Mouse (Mus musculus) lung, adult 2 months (tissue): ENCODE data around the gene Krcc1. TPM values are rescaled to one million over a fixed set of nuclear protein-coding genes. Genes with fewer than 3 reads are reported as not detected.
"Not testable (repeated sequence)": the region's sequence is repeated elsewhere in the genome, so short reads cannot be mapped to it uniquely, and the experiment has no call there.

Experiments used
- DNase-seq: peaks from one replicate; pipeline ENCODE4 v3.0.0; 2022
- H3K4me1 ChIP-seq: fragments of 200-500 bp; 2 replicates; pipeline ENCODE4 v1.6.1; 2011; ENCODE audit warnings: low read length; ENCODE audit not compliant: control insufficient read depth, insufficient read depth
- H3K4me3 ChIP-seq: fragments of 200-500 bp; replicated peaks from 2 replicates; pipeline ENCODE3; 2011; ENCODE audit warnings: low read depth, mild to moderate bottlenecking, control low read depth, low read length; ENCODE audit errors: extremely low read depth
- CTCF ChIP-seq: fragments of 200-500 bp; IDR thresholded peaks from 2 replicates; pipeline ENCODE4 v1.5.1; 2011; ENCODE audit warnings: mild to moderate bottlenecking, low read length, control low read depth; ENCODE audit not compliant: insufficient read depth
- POLR2A ChIP-seq: fragments of 200-500 bp; IDR thresholded peaks from 2 replicates; pipeline ENCODE4 v1.6.1; 2011; ENCODE audit warnings: low read depth, mild to moderate bottlenecking, control low read depth, low read length, borderline replicate concordance; ENCODE audit errors: extremely low read depth
- WGBS: fragments of 180-500 bp; shearing (Covaris S2); methylation state at CpG from one replicate; pipeline ENCODE4 v1.1.7; 2018; 5-methylcytosine and 5-hydroxymethylcytosine counted together
- polyA plus RNA-seq: library from polyadenylated mRNA; depleted of rRNA; stranded (reverse); fragments of >200 nt; gene quantifications from 2 replicates; pipeline ENCODE4 v1.2.3, GENCODE M21; 2012

Krcc1 gene
- polyA plus RNA-seq, 1 experiment: 11.0 TPM

DNA sequence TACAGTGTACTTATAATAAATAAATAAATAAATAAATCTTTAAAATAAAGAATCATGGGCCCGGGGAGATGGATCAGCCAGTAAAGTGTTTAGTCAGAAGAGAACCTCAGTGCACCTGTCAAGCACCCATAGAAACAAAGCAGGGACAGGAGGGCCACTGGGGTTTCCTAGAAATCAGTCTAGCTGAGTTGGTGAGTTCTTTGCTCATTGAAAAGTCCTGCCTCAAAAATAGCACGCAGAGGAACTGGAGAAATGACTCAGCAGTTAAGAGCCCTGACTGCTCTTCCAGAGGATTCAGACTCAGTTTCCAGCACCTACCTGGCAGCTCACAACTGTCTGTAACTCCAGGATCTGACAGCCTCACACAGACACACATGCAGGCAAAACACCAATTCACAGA, 12.9 kb upstream of the Krcc1 start:
- Histone ChIP-seq H3K4me1 (no peaks in the 10 kb centered on the region), H3K4me3 (no peak overlapping the region)
- DNase-seq: no peak
- no peak for TF ChIP-seq CTCF
- TF ChIP-seq POLR2A: no peak
- 63% methylated on average over 2 of the region's 2 CpGs for WGBS

DNA sequence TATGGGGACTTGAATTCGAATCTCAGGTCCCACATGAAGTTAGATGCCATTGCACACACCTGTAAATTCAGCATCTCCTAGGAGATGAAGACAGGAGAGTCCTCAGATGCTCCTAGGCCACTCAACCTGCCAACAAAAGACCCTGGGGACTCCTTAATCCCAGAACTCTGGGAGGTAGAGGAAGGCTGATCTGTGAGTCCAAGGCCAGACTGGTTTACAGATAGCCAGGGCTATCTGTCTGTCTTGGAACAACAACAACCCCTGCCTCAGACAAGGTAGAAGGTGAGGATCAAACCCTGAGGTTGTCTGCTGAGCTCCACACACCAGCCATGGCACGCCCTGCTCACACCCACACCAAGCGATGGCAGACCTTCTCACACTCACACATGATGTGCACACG, 12.3 kb upstream of the Krcc1 start:
- TF ChIP-seq CTCF: no peak
- Histone ChIP-seq H3K4me3 (no peak overlapping the region), H3K4me1 (no peaks in the 10 kb centered on the region)
- WGBS: 87% methylated on average over 4 of the region's 4 CpGs
- DNase-seq: no peak

DNA sequence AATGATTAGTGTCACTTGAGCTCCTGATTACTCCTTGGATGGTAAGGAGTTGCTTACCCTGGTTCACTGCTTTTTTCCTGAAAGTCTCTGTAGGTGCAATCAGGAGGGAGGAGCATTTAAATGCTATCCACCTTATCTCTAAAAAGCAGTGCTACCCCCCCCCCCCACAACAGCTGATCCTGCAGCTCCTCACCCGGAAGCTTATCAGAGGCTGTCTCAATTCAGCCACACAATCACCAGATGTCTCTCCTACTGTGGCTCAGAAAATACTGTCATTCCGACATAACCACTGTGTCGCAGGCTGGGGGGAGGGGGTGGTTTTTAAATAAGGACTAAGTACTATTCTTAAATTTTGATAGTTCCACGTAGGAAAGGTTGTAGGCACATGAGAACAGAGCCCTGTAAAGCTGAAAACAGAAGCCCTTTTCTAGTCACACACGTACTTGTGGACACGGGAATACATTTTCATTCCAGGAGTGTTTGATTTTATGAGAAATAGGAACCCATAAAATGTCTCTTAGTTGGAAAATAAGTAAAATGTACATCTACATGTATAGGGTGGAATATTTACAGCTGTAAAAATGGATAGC, 11.3 kb upstream of the Krcc1 start:
- DNase-seq: no peak
- Histone ChIP-seq H3K4me3 (no peak overlapping the region), H3K4me1 (no peaks in the 10 kb centered on the region)
- TF ChIP-seq CTCF: no peak
- no peak for TF ChIP-seq POLR2A
- 30% methylated on average over 6 of the region's 6 CpGs for WGBS

DNA sequence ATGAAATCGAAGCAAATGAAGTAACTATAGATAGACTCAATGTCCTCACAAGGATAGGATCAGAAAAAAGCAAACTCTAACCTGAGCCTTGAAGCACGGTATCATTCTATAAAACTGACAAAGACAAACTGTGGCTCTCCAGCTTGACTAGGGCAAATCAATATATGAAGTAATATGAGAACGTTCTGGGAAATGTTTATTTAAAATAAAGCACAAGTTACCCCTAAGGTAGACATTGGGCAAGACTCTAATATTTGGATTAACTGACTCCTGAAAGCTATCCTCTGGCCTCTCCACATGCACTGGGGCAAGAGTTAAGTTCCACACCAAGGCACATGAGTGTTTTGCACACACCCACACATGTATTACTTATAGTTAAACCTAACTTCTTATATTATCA, 10.4 kb upstream of the Krcc1 start:
- H3K4me1 ChIP-seq: no peaks in the 10 kb centered on the region
- DNase-seq: no peak
- H3K4me3 ChIP-seq: no peak overlapping the region
- 62% methylated on average over 3 of the region's 3 CpGs for WGBS
- TF ChIP-seq POLR2A (no peak), CTCF (no peak)

DNA sequence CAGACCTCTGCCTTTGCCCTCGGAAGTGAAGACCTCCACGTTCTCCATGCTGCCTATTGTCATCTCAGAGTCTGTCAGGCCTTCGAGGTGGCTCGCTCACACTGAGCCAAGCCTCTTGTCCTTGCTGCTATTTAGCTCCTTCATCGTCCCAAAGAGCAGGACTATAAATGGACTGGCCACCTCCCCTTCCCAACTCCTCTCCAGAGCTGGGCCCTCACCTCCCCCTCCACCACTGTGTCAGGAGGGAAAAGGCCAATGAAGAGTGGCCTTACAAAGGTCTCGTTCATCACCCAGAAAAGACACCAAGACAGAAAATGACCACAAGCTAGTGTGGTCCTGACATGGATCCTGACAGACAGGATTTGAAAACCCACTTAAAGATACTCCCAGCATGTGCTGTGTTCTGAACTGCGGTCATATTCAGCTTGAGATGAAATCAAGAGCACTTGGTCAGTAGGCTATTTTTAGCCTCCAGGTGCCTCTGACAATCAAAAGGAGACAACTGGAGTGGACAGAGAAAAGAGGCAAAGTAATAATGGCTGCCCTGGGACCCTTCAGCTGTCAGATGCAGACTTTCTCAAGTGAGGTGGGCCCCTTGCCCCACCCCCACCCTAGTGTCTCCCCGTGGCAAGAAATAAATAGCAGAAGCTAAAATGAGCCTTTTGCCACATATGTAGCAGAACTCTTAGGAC, 9.2 kb upstream of the Krcc1 start:
- Histone ChIP-seq H3K4me1 (no peaks in the 10 kb centered on the region), H3K4me3 (no peak overlapping the region)
- 60% methylated on average over 8 of the region's 8 CpGs for WGBS
- TF ChIP-seq CTCF: no peak
- DNase-seq: no peak

DNA sequence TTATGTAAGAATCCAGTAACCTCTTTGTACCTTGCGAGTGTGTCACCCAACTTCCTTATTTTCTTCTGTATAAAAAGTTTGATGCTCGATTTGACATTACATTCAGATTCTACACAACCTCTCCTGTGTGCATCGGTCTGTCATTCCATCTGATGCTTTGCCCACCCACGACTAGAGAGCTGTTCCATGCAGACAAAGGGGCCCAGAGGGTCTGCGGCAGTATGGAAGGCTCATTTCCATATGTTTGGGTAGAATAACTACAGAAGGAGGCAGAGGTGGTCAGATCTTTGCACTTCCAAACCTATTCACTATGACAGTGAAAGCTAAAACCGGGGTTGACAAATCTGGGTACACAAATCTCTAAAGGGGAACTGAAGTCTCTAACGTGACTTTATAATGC, 3.9 kb upstream of the Krcc1 start:
- WGBS: 77% methylated on average over 7 of the region's 7 CpGs
- not testable (repeated sequence) for DNase-seq, H3K4me3 ChIP-seq, H3K4me1 ChIP-seq

DNA sequence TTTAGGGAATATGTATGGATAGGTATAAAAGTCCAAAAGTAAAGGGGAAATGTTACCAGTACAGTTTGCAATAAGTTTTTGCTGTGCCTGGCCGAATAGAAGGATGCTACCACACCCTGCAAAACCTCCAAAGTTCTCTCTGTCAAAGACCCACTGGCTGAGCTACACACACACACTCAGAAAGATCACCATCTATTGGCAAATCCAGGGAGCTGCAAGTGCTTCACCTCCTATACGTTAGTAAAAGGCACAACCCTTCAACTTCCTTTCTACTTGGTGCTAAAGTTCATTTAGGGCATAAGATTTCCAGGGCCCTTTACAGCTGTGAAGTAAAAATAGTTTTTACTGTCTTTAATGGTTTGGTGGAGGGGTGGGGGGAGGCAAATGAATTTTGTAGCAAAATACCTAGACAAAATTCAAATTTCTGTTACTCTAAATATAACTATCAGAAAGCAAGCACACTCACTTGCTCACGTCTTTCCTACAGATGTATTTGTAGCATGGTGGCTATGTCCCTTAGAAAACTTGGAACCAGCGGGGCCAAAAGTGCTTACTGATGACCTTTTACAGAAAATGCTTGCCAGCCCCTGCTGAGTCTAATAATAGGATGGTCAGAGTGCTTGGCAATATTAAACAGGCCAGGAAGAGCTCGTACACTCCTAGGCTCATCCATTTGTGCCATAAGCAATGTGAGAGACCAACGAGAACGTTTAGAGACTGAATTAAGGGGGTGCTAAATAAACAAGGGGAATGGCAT, 2.4 kb upstream of the Krcc1 start:
- WGBS: 55% methylated on average over 7 of the region's 7 CpGs
- TF ChIP-seq POLR2A (no peak), CTCF (no peak)
- no peak for DNase-seq

DNA sequence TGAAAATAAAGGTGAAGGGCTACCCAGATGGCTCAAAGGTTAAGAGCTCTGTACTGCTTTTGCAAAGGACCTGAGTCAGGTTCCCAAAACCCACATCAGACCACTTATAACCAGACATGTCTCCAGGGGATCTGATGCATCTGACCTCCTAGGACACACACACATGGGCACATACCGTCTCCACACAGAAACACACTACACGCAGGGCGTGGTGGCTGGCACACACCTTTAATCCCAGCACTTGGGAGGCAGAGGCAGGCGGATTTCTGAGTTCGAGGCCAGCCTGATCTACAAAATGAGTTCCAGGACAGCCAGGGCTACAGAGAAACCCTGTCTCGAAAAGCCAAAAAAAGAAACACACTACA, 1.8 kb upstream of the Krcc1 start:
- H3K4me3 ChIP-seq, H3K4me1 ChIP-seq, DNase-seq: not testable (repeated sequence)
- WGBS: 93% methylated on average over 6 of the region's 6 CpGs

More for the DNA sequence above, 2.4 kb upstream of the Krcc1 start:
- H3K4me3 ChIP-seq: no peak overlapping the region
- peaks cover 8% of the 10 kb centered on the region for H3K4me1 ChIP-seq

DNA sequence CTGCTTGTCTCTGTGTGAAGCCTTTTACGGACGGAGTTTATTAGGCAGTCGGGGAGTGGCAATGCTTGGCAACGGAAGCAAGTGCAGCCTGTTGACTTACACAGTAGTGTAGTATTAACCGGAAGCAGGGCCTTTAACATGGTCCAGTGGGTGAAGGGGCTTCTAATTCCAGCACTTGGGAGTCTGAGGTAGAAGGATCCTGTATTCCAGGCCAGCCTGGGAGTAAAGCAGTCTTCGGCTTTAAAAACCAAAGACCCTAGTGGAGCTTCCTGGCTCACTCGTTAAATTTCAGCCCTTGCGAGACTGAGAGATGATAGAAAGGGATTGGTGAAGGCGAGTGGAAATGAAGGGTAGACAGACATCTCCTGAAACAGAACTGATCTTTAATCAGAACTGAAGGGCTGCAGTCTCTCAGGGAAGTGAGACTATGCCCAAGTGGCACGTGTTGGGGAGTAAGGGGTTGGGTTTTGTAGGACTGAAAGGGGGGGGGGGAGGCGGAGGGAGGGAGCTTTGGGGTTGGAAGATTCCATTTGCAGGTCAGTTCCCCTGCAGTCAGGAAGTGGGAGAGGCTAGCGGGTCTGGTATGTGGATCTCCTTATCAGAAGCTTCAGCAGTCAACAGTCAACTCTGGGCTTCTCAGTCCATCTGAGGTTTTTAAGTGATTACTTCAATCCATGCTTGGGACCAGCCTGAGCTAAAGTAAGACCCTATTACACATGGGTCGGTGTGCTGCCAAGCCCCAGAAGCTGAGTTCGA, 998 bp upstream of the Krcc1 start:
- peak; percentile 25 for DNase-seq
- H3K4me1 ChIP-seq: peaks cover 8% of the 10 kb centered on the region
- 20% methylated on average over 14 of the region's 14 CpGs for WGBS
- TF ChIP-seq CTCF: no peak
- peak; percentile 48; the same call in 1 of the 2 replicates for TF ChIP-seq POLR2A
- peak overlapping the region; percentile 59 for H3K4me3 ChIP-seq

DNA sequence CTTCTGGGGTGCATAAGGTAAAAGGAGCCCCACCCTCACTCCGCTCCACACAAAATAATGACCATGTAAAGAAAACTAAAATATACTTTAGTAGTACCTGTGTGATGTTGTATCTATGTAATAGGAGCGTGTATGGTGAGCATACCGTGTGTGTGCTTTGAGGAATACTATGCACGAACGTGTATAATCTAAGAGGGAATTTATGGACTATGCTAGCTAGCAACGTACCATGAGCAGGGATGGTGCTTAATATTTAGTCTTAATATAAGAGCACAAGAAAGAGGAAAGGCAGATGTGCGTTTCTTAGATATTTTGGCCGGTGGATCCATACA, 454 bp upstream of the Krcc1 start:
- Histone ChIP-seq H3K4me1 (peaks cover 8% of the 10 kb centered on the region), H3K4me3 (peak overlapping the region; percentile 59)
- 4% methylated on average over 8 of the region's 8 CpGs for WGBS
- no peak for TF ChIP-seq CTCF
- TF ChIP-seq POLR2A: no peak
- no peak for DNase-seq
